In the genomic region with DNA sequence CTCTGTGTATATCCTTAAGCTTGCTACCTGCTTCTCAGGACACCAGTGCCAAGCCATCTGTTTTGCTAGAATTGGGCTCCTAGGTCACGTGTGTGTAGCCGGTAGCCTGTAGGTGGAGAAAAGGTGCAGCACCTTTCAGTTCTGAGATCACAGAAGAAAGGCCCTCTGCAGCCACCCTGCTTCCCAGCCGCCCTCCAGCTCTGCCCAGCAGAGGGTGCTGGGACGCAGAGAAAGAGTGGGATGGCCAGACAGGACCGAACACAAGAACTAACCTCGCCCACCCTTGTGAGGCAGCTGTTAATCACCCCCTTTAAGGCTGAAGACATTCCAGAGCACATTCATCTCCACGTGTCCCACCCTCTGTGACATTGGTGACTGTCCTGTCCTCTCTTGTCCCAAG, we compare ENCODE assay signal across 8 mouse cellular contexts.
A peak's percentile ranks its signal among the peaks of the same experiment; 100 is the strongest.
DNase-seq lines count a peak whose midpoint lies in the region; ATAC-seq and TF ChIP-seq lines count a peak whose summit lies in the region.
"Had no signal": no experiment of that assay in that cellular context is flagged by ENCODE, and none has a peak within 500 bp of the region (broad histone marks: within the 10 kb centered on the region; RNA-seq: fewer than 3 reads in every experiment).

No protein-coding gene starts in this region.

- no peak overlapping the region for H3K4me2 ChIP-seq in intestine, postnatal 0 days (replicated peaks; ENCODE audit: low read depth)
- H3K4me2 ChIP-seq: neural tube, embryonic 12.5 days had no signal

- no peak overlapping the region for H3K4me3 ChIP-seq in kidney, adult 2 months (ENCODE audit: insufficient read depth, low read depth, low read length)
- no peak overlapping the region for H3K4me3 ChIP-seq in C2C12 (ENCODE audit: insufficient read depth, poor library complexity, severe bottlenecking)
- no peak overlapping the region for H3K4me3 ChIP-seq in ES-Bruce4 (ENCODE audit: low read depth, low read length)
- H3K4me3 ChIP-seq in intestine, postnatal 0 days (ENCODE audit: low read depth, low read length): no peak overlapping the region
- H3K4me3 ChIP-seq: neural tube, embryonic 12.5 days had no signal

- no peak for ATAC-seq in intestine, postnatal 0 days

- no peaks in the 10 kb centered on the region for H3K36me3 ChIP-seq in kidney, adult 2 months (ENCODE audit: control insufficient read depth, insufficient read depth, low read length)
- H3K36me3 ChIP-seq in C2C12 (ENCODE audit: control insufficient read depth, insufficient read depth): no peaks in the 10 kb centered on the region
- no peaks in the 10 kb centered on the region for H3K36me3 ChIP-seq in ES-Bruce4 (ENCODE audit: control insufficient read depth, insufficient read depth, low read length, poor library complexity, severe bottlenecking)
- H3K36me3 ChIP-seq in intestine, postnatal 0 days (ENCODE audit: control insufficient read depth, insufficient read depth): no peaks in the 10 kb centered on the region
- H3K36me3 ChIP-seq: neural tube, embryonic 12.5 days had no signal

- no peak for TF ChIP-seq EP300 in ES-Bruce4 (IDR thresholded peaks at IDR 0.05; ENCODE audit: insufficient read depth, low read depth, low read length)

- no peak for TF ChIP-seq POLR2A in kidney, adult 2 months (IDR thresholded peaks at IDR 0.05; ENCODE audit: low read depth, low read length)
- TF ChIP-seq POLR2A in ES-Bruce4 (IDR thresholded peaks at IDR 0.05; ENCODE audit: insufficient read depth, low read length): no peak

- WGBS in kidney, adult 2 months: 48% methylated on average over 7 of the region's 7 CpGs
- WGBS in intestine, postnatal 0 days: 51% methylated on average over 7 of the region's 7 CpGs

- peaks cover 36% of the 10 kb centered on the region for H3K79me3 ChIP-seq in C2C12 (ENCODE audit: low read depth)

- peaks cover 62% of the 10 kb centered on the region for H3K79me2 ChIP-seq in C2C12 (ENCODE audit: control insufficient read depth, insufficient read depth)

- peak; percentile 47 for TF ChIP-seq CTCF in kidney, adult 2 months (conservative IDR thresholded peaks at IDR 0.05; ENCODE audit: insufficient read depth, insufficient read length, low read depth, low read length)
- peak; percentile 33 for TF ChIP-seq CTCF in C2C12 (IDR thresholded peaks at IDR 0.05; ENCODE audit: control insufficient read depth, insufficient read depth, insufficient read length)
- TF ChIP-seq CTCF in ES-Bruce4 (IDR thresholded peaks at IDR 0.05; ENCODE audit: low read depth, low read length): peak; percentile 75
- TF ChIP-seq CTCF in intestine, postnatal 0 days (IDR thresholded peaks at IDR 0.05; ENCODE audit: low read depth): peak; percentile 70

- no peaks in the 10 kb centered on the region for H3K9me3 ChIP-seq in ES-Bruce4 (replicated peaks; ENCODE audit: control insufficient read depth, insufficient read depth, low read length, poor library complexity, severe bottlenecking)
- no peaks in the 10 kb centered on the region for H3K9me3 ChIP-seq in intestine, postnatal 0 days (ENCODE audit: control insufficient read depth)
- H3K9me3 ChIP-seq: neural tube, embryonic 12.5 days had no signal

- DNase-seq in kidney, adult 2 months: peak; percentile 14
- no peak for DNase-seq in kidney, adult 8-10 months
- DNase-seq in right cerebral cortex, postnatal 14 days: no peak
- no peak for DNase-seq in frontal cortex, postnatal 10 days (ENCODE audit: low spot score in 2 of 2)

- no peak overlapping the region for H3K9ac ChIP-seq in ES-Bruce4 (ENCODE audit: low read depth, poor library complexity, severe bottlenecking)
- H3K9ac ChIP-seq in intestine, postnatal 0 days (ENCODE audit: low read depth, low read length): no peak overlapping the region
- H3K9ac ChIP-seq: neural tube, embryonic 12.5 days had no signal

- no peaks in the 10 kb centered on the region for H3K27me3 ChIP-seq in kidney, adult 2 months (replicated peaks; ENCODE audit: control insufficient read depth, insufficient read depth, low read length)
- H3K27me3 ChIP-seq in C2C12 (ENCODE audit: control insufficient read depth, insufficient read depth, insufficient read length): no peaks in the 10 kb centered on the region
- H3K27me3 ChIP-seq in ES-Bruce4 (ENCODE audit: control insufficient read depth, insufficient read depth, low read length, poor library complexity, severe bottlenecking): no peaks in the 10 kb centered on the region
- H3K27me3 ChIP-seq in intestine, postnatal 0 days (replicated peaks; ENCODE audit: control insufficient read depth, insufficient read depth, low read length): no peaks in the 10 kb centered on the region
- H3K27me3 ChIP-seq: neural tube, embryonic 12.5 days had no signal

- H3ac ChIP-seq in C2C12 (ENCODE audit: control insufficient read depth, insufficient read length, low read depth): no peak overlapping the region

- no peaks in the 10 kb centered on the region; the same call in 1 of the 2 replicates for H3K4me1 ChIP-seq in kidney, adult 2 months (ENCODE audit: control insufficient read depth, insufficient read depth, low read length)
- H3K4me1 ChIP-seq in ES-Bruce4 (ENCODE audit: control insufficient read depth, insufficient read depth, low read length): peaks cover 5% of the 10 kb centered on the region
- 0 out of 2 replicates have a peak, but pooled peaks cover 6% of the 10 kb centered on the region for H3K4me1 ChIP-seq in intestine, postnatal 0 days (replicated peaks; ENCODE audit: control insufficient read depth, insufficient read depth, low read length)

- H3K27ac ChIP-seq in kidney, adult 2 months (ENCODE audit: insufficient read depth, low read depth, low read length): no peak overlapping the region
- H3K27ac ChIP-seq in ES-Bruce4 (ENCODE audit: insufficient read depth, low read length): no peak overlapping the region
- H3K27ac ChIP-seq in intestine, postnatal 0 days (ENCODE audit: low read depth, low read length): no peak overlapping the region
- H3K27ac ChIP-seq: neural tube, embryonic 12.5 days had no signal

TF ChIP-seq in C2C12, 6 proteins besides CTCF, POLR2A, EP300 and RAD21:
- TF ChIP-seq MYOG (IDR thresholded peaks at IDR 0.05; ENCODE audit: control insufficient read depth, extremely low read depth, insufficient read length) (no peak), MAX (IDR thresholded peaks at IDR 0.05) (no peak), MYOD1 (IDR thresholded peaks at IDR 0.05; ENCODE audit: control insufficient read depth, insufficient read length, low read depth) (no peak), CEBPB (IDR thresholded peaks at IDR 0.05; ENCODE audit: low read depth) (no peak), FOSL1 (IDR thresholded peaks at IDR 0.05; ENCODE audit: insufficient read depth, low read length, poor library complexity, severe bottlenecking) (no peak), USF1 (IDR thresholded peaks at IDR 0.05; ENCODE audit: low read depth) (no peak)
